Mouse (Mus musculus) intestine, embryonic 16.5 days (tissue): ENCODE data around the gene Dnah7b. TPM values are rescaled to one million over a fixed set of nuclear protein-coding genes. Genes with fewer than 3 reads are reported as not detected.
"Not testable (repeated sequence)": the region's sequence is repeated elsewhere in the genome, so short reads cannot be mapped to it uniquely, and the experiment has no call there.

Source experiments
- ATAC-seq: fragments of 200-750 bp; cut with Nextera tagmentation; 2 replicates; pipeline ENCODE4 v1.8.0; 2017; ENCODE audit warnings: moderate TSS enrichment, moderate library complexity
- H3K27ac ChIP-seq: fragments of 300-500 bp; sonication (generic); 2 replicates; pipeline ENCODE4 v1.5.1; 2014; ENCODE audit warnings: mild to moderate bottlenecking, low read length
- H3K27me3 ChIP-seq: fragments of 300-500 bp; sonication (generic); replicated peaks from 2 replicates; pipeline ENCODE4 v1.6.1; 2014; ENCODE audit warnings: low read length, control low read depth, mixed read lengths; ENCODE audit not compliant: control insufficient read depth, insufficient read depth
- H3K36me3 ChIP-seq: fragments of 300-500 bp; sonication (generic); 2 replicates; pipeline ENCODE4 v1.6.1; 2014; ENCODE audit warnings: low read length, control low read depth; ENCODE audit not compliant: control insufficient read depth, insufficient read depth
- H3K4me1 ChIP-seq: fragments of 300-500 bp; sonication (generic); 2 replicates; pipeline ENCODE4 v1.6.1; 2014; ENCODE audit warnings: low read length, control low read depth, mixed read lengths; ENCODE audit not compliant: control insufficient read depth, insufficient read depth
- H3K4me2 ChIP-seq: fragments of 300-500 bp; sonication (generic); 2 replicates; pipeline ENCODE4 v1.6.1; 2014; ENCODE audit warnings: low read depth, low read length, control low read depth
- H3K4me3 ChIP-seq: fragments of 300-500 bp; sonication (generic); 2 replicates; pipeline ENCODE4 v1.5.1; 2014; ENCODE audit warnings: mild to moderate bottlenecking, low read length
- H3K9ac ChIP-seq: fragments of 300-500 bp; sonication (generic); 2 replicates; pipeline ENCODE4 v1.6.1; 2014; ENCODE audit warnings: low read depth, low read length
- H3K9me3 ChIP-seq: fragments of 300-500 bp; sonication (generic); 2 replicates; pipeline ENCODE4 v1.6.1; 2016; ENCODE audit warnings: low read length, control low read depth; ENCODE audit not compliant: control insufficient read depth
- WGBS: fragments of 180-500 bp; shearing (Covaris S2); extraction: QIAGEN DNeasy Blood & Tissue Kit; methylation state at CpG from one replicate; pipeline ENCODE4 v1.1.7; 2014; 5-methylcytosine and 5-hydroxymethylcytosine counted together
- polyA plus RNA-seq: library from polyadenylated mRNA; unstranded; fragments of >200 nt; fragmentation: Nextera tagmentation; extraction: Ambion mirVana; gene quantifications from 2 replicates; pipeline ENCODE4 v1.2.1, GENCODE M21; 2015

Gene Dnah7b
- polyA plus RNA-seq, 1 experiment from 2014 or later, result 0.61 TPM

DNA sequence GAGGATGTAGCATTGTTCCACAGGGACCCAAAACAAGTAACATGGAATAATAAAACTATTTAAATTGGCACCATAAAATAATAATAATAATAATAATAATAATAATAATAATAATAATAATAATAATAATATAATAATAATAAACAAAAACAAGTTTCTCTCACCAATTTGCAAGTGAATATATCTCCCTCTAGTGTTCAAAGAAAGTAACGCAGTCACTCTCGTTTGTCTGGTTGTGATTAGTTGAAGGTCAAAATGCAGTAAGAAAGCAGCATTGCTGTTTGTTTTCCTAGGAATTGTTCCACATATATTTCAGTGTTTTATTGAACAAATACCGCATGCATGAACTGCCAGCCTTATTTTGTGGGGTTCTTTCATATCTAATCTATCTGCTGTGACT is 350.8 kb downstream of the Dnah7b start:
- H3K9ac ChIP-seq, H3K4me1 ChIP-seq, H3K36me3 ChIP-seq, H3K4me2 ChIP-seq, H3K27me3 ChIP-seq, H3K27ac ChIP-seq, ATAC-seq, H3K4me3 ChIP-seq, H3K9me3 ChIP-seq: not testable (repeated sequence)
- WGBS, result 22% methylated on average over 3 of the region's 3 CpGs

DNA sequence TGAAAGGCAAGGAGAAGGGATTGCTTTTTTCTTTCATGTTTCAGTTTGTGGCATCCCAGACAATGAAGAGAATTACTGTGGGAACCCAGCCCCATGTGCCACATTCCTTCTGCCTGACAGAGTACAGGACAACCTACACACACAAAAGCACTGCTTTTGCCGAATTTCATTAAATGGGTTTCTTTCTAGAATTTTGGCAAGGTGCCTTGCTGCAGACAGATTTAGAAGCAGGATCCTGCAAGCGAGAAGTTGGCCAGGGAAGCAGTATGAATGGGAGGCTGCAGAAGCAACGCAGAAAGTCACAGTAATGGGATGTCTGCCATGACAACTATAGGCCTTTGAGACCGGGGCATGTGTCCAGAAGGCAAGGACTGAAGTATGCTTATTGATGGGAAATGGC is 352.9 kb downstream of the Dnah7b start:
- not testable (repeated sequence) for ATAC-seq, H3K4me2 ChIP-seq, H3K36me3 ChIP-seq, H3K4me1 ChIP-seq, H3K4me3 ChIP-seq, H3K9me3 ChIP-seq, H3K27me3 ChIP-seq, H3K27ac ChIP-seq, H3K9ac ChIP-seq
- 66% methylated on average over 3 of the region's 4 CpGs for WGBS

Other genes starting within 250 kb of the Dnah7b start
- gene Gm5269, start 176.0 kb upstream of the Dnah7b start, polyA plus RNA-seq, result not detected in 2 replicates
- gene Slc40a1, start 139.8 kb upstream of the Dnah7b start, polyA plus RNA-seq, result 205 and 228 TPM in 2 replicates